Comparison of ENCODE assay signal across 17 mouse cellular contexts in the genomic region with DNA sequence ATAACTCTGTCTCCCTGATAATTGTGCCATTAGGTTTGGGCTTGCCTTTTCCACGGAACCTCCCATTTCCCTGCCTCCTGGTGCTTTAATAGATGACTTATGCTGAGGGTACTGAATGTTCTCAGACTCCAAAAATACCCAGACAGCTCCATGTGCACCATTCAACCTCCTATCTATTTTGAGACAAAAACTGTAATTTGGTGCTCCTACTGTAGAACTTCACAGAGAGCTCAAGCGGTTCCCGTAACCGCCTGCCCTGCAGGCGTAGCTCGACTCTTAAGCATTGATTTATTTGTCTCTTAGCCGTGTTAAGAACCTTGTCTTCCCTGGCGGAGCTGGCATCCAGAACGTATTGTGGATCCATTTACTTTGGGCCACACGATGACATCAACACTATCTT.
DNase-seq lines count a peak whose midpoint lies in the region; TF ChIP-seq lines count a peak whose summit lies in the region.
"Had no signal": no experiment of that assay in that cellular context is flagged by ENCODE, and none has a peak within 500 bp of the region (broad histone marks: within the 10 kb centered on the region; RNA-seq: fewer than 3 reads in every experiment).

No protein-coding gene starts in this region.

- peak in 1 of 2 experiments; percentile 21 for DNase-seq in left cerebral cortex, adult 2 months (ENCODE audit: extremely low spot score in 1 of 2, low spot score in 2 of 2)
- no peak for DNase-seq in left cerebral cortex, postnatal 10 days (ENCODE audit: extremely low spot score in 1 of 2, low spot score in 2 of 2)
- DNase-seq in frontal cortex, postnatal 14 days (ENCODE audit: low spot score in 2 of 2), result peak; percentile 19 to 33
- DNase-seq in layer of hippocampus, adult 9-11 months, result peak; percentile 69
- DNase-seq in right cerebral cortex, postnatal 25 days, result peak; percentile 41
- no peak for DNase-seq in cerebellum, postnatal 10 days
- no peak for DNase-seq in kidney, postnatal 36 days
- DNase-seq: cerebellum, adult 11 months; heart, adult 11 months; kidney, postnatal 10 days; liver, postnatal 0 days; lung, postnatal 4 days; retina, postnatal 1 day had no signal

- TF ChIP-seq CTCF in left cerebral cortex, adult 2 months (IDR thresholded peaks at IDR 0.05), result no peak

- peak overlapping the region; percentile 61 for H3K27ac ChIP-seq in left cerebral cortex, adult 2 months
- H3K27ac ChIP-seq: heart, embryonic 15.5 days; limb, embryonic 13.5 days; neural tube, embryonic 13.5 days had no signal

- intact Hi-C loops in left cerebral cortex, adult 2 months (cut with DNase I), result loop anchor here (5.0 kb wide), 1 partner anchor 51 kb away; no protein-coding TSS in a partner anchor
- intact Hi-C loops in left cerebral cortex, postnatal 10 days (cut with DNase I), result loop anchor here (5.0 kb wide), 2 partner anchors 36 to 51 kb away; no protein-coding TSS in a partner anchor

- H3K4me3 ChIP-seq in left cerebral cortex, adult 2 months, result no peak overlapping the region
- H3K4me3 ChIP-seq: erythroblast, embryonic 14.5 days; heart, embryonic 15.5 days; limb, embryonic 13.5 days; neural tube, embryonic 13.5 days had no signal

Comparison
In these comparisons a context has a peak if more than half of its experiments do, and no peak if none do; other contexts are left out.
1. DNase-seq: peak in frontal cortex, postnatal 14 days (2 of 2), layer of hippocampus, adult 9-11 months (single experiment) and right cerebral cortex, postnatal 25 days (single experiment); none in left cerebral cortex, postnatal 10 days (0 of 2), cerebellum, postnatal 10 days (0 of 2) and kidney, postnatal 36 days (0 of 2).